Mouse (Mus musculus): Measurements from ENCODE around the gene Yrdc. TPM values are rescaled to one million over a fixed set of nuclear protein-coding genes. Genes with fewer than 3 reads are reported as not detected.

Yrdc gene
- polyA plus RNA-seq, 1 experiment from 2014 or later: 46.8 TPM

GRCm38 (mm10) chr4:124860446-124860845 is 10.0 kb downstream of the Yrdc start:
- ATAC-seq (ENCODE audit: insufficient number of reproducible peaks, low FRiP score, low TSS enrichment, low read depth) (no peak), DNase-seq (ENCODE audit: low spot score) (peak; percentile 93)
- Histone ChIP-seq H3K27me3 (ENCODE audit: control insufficient read depth, insufficient read depth, low read length) (peaks cover 31% of the 10 kb centered on the region), H3K9ac (ENCODE audit: low read length) (no peak overlapping the region), H3K4me2 (ENCODE audit: low read depth, severe bottlenecking) (no peak overlapping the region), H3K4me3 (ENCODE audit: low read depth, low read length) (no peak overlapping the region), H3K4me1 (ENCODE audit: control insufficient read depth, insufficient read depth, low read length) (peaks cover 7% of the 10 kb centered on the region), H3K27ac (replicated peaks; ENCODE audit: low read depth, low read length) (no peak overlapping the region), H3K9me3 (ENCODE audit: control insufficient read depth, low read length) (no peaks in the 10 kb centered on the region), H3K36me3 (ENCODE audit: control insufficient read depth, insufficient read depth, low read length) (no peaks in the 10 kb centered on the region)
- 13% methylated on average over 7 of the region's 7 CpGs for WGBS

GRCm38 (mm10) chr4:124861283-124862188 is 11.1 kb downstream of the Yrdc start, which contains the start of gene Maneal:
TSS of gene Maneal (minus strand) at chr4:124862171.
- peak within 1 kb of the TSS; percentile 42 for H3K4me3 ChIP-seq (ENCODE audit: low read depth, low read length)
- peak; percentile 27 for DNase-seq (ENCODE audit: low spot score)
- H3K9me3 ChIP-seq (ENCODE audit: control insufficient read depth, low read length): no peaks in the 10 kb centered on the region
- H3K27ac ChIP-seq (replicated peaks; ENCODE audit: low read depth, low read length): no peak within 1 kb of the TSS
- peaks cover 7% of the 10 kb centered on the region for H3K4me1 ChIP-seq (ENCODE audit: control insufficient read depth, insufficient read depth, low read length)
- H3K4me2 ChIP-seq (ENCODE audit: low read depth, severe bottlenecking): peak within 1 kb of the TSS; percentile 82
- H3K36me3 ChIP-seq (ENCODE audit: control insufficient read depth, insufficient read depth, low read length): no peaks in the 10 kb centered on the region
- H3K27me3 ChIP-seq (ENCODE audit: control insufficient read depth, insufficient read depth, low read length): peaks cover 31% of the 10 kb centered on the region
- peak within 1 kb of the TSS; percentile 40; the same call in 1 of the 2 replicates for H3K9ac ChIP-seq (ENCODE audit: low read length)
- 0 out of 2 replicates have a peak, but pooled peaks have one; percentile 28 for ATAC-seq (ENCODE audit: insufficient number of reproducible peaks, low FRiP score, low TSS enrichment, low read depth)
- whole genome bisulfite sequencing: 4% methylated on average over 44 of the region's 77 CpGs

- WGBS: 97% methylated on average over 1 of the region's 1 CpGs
- Histone ChIP-seq H3K4me2 (ENCODE audit: low read depth, severe bottlenecking) (no peak overlapping the region), H3K4me1 (ENCODE audit: control insufficient read depth, insufficient read depth, low read length) (no peaks in the 10 kb centered on the region), H3K36me3 (ENCODE audit: control insufficient read depth, insufficient read depth, low read length) (no peaks in the 10 kb centered on the region), H3K4me3 (ENCODE audit: low read depth, low read length) (no peak overlapping the region), H3K9ac (ENCODE audit: low read length) (no peak overlapping the region), H3K27me3 (ENCODE audit: control insufficient read depth, insufficient read depth, low read length) (no peaks in the 10 kb centered on the region), H3K9me3 (ENCODE audit: control insufficient read depth, low read length) (no peaks in the 10 kb centered on the region), H3K27ac (replicated peaks; ENCODE audit: low read depth, low read length) (no peak overlapping the region)
- ATAC-seq (ENCODE audit: insufficient number of reproducible peaks, low FRiP score, low TSS enrichment, low read depth) (no peak), DNase-seq (ENCODE audit: low spot score) (no peak)
Observed at GRCm38 (mm10) chr4:124872719-124873118, 22.2 kb downstream of the Yrdc start.

DNA sequence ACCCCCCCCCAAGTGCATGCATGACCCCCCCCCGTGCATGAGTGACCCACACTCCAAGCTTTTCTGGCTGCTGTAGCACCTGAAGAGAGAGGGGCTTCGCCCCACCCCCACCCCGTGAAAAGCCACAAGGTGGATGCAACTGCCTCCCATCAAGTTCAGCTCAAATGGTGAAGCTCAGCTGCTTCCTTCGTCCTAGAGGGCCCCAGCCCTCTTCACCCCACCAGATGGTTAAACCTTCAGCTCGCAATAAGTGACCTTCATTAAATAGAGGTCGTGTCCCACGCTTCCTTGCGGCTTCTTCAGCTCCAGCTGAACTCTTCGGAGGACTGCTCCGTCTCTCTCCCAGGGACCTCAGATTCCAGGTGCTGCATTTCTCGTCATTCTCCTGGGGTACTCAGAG is 30.1 kb downstream of the Yrdc start, which contains the start of gene Epha10:
Gene Epha10 (plus strand): TSS at position 301 of the 400 bp plus-strand sequence.
- Histone ChIP-seq H3K9ac (ENCODE audit: low read length) (no peak within 1 kb of the TSS), H3K4me1 (ENCODE audit: control insufficient read depth, insufficient read depth, low read length) (peaks cover 7% of the 10 kb centered on the region; the same call in 1 of the 2 replicates), H3K9me3 (ENCODE audit: control insufficient read depth, low read length) (no peaks in the 10 kb centered on the region), H3K27ac (replicated peaks; ENCODE audit: low read depth, low read length) (no peak within 1 kb of the TSS), H3K36me3 (ENCODE audit: control insufficient read depth, insufficient read depth, low read length) (no peaks in the 10 kb centered on the region), H3K27me3 (ENCODE audit: control insufficient read depth, insufficient read depth, low read length) (peaks cover 60% of the 10 kb centered on the region), H3K4me2 (ENCODE audit: low read depth, severe bottlenecking) (peak within 1 kb of the TSS; percentile 51), H3K4me3 (ENCODE audit: low read depth, low read length) (peak within 1 kb of the TSS; percentile 22)
- no peak for DNase-seq (ENCODE audit: low spot score)
- 8% methylated on average over 11 of the region's 11 CpGs for WGBS
- no peak for ATAC-seq (ENCODE audit: insufficient number of reproducible peaks, low FRiP score, low TSS enrichment, low read depth)

- H3K36me3 ChIP-seq (ENCODE audit: control insufficient read depth, insufficient read depth, low read length): no peaks in the 10 kb centered on the region
- ATAC-seq (ENCODE audit: insufficient number of reproducible peaks, low FRiP score, low TSS enrichment, low read depth) (peak; percentile 75), DNase-seq (ENCODE audit: low spot score) (peak; percentile 79)
- no peaks in the 10 kb centered on the region for H3K9me3 ChIP-seq (ENCODE audit: control insufficient read depth, low read length)
- peak overlapping the region; percentile 51 for H3K4me2 ChIP-seq (ENCODE audit: low read depth, severe bottlenecking)
- peaks cover 68% of the 10 kb centered on the region for H3K27me3 ChIP-seq (ENCODE audit: control insufficient read depth, insufficient read depth, low read length)
- peak overlapping the region; percentile 22 for H3K4me3 ChIP-seq (ENCODE audit: low read depth, low read length)
- under 1% methylated on average over 32 of the region's 37 CpGs for WGBS
- no peak overlapping the region for H3K27ac ChIP-seq (replicated peaks; ENCODE audit: low read depth, low read length)
- H3K4me1 ChIP-seq (ENCODE audit: control insufficient read depth, insufficient read depth, low read length): peaks cover 7% of the 10 kb centered on the region; the same call in 1 of the 2 replicates
- no peak overlapping the region for H3K9ac ChIP-seq (ENCODE audit: low read length)
Observed at GRCm38 (mm10) chr4:124881341-124881908, 30.9 kb downstream of the Yrdc start.

GRCm38 (mm10) chr4:124882151-124882729 is 31.8 kb downstream of the Yrdc start:
- no peak for ATAC-seq (ENCODE audit: insufficient number of reproducible peaks, low FRiP score, low TSS enrichment, low read depth)
- WGBS: 2% methylated on average over 35 of the region's 37 CpGs
- Histone ChIP-seq H3K27me3 (ENCODE audit: control insufficient read depth, insufficient read depth, low read length) (peaks cover 70% of the 10 kb centered on the region), H3K27ac (replicated peaks; ENCODE audit: low read depth, low read length) (no peak overlapping the region), H3K4me1 (ENCODE audit: control insufficient read depth, insufficient read depth, low read length) (peaks cover 7% of the 10 kb centered on the region; the same call in 1 of the 2 replicates), H3K4me2 (ENCODE audit: low read depth, severe bottlenecking) (no peak overlapping the region), H3K4me3 (ENCODE audit: low read depth, low read length) (peak overlapping the region; percentile 22; the same call in 1 of the 2 replicates), H3K9ac (ENCODE audit: low read length) (no peak overlapping the region), H3K36me3 (ENCODE audit: control insufficient read depth, insufficient read depth, low read length) (no peaks in the 10 kb centered on the region), H3K9me3 (ENCODE audit: control insufficient read depth, low read length) (no peaks in the 10 kb centered on the region)
- peak; percentile 84 for DNase-seq (ENCODE audit: low spot score)

DNA sequence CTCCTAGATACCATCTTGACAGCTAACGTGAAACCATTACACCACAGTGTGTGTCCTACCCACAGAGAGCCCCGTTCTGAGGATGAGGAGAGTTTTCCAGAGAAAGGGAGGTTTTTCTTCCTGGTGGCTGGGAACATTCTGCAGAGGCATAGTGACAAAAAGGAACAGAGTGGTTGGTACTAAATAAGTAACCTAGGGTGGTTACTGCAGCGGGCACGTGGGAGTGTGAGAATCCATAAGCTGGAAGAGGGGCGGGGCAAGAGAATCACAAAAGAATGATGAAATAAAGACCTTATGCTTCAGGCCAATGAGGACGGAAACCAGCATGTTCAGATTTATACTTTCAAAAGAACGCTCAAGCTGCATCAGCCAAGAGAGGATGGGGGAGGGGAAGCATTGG is 38.2 kb downstream of the Yrdc start:
- H3K4me2 ChIP-seq (ENCODE audit: low read depth, severe bottlenecking): no peak overlapping the region
- ATAC-seq (ENCODE audit: insufficient number of reproducible peaks, low FRiP score, low TSS enrichment, low read depth): no peak
- H3K27ac ChIP-seq (replicated peaks; ENCODE audit: low read depth, low read length): no peak overlapping the region
- no peak for DNase-seq (ENCODE audit: low spot score)
- H3K27me3 ChIP-seq (ENCODE audit: control insufficient read depth, insufficient read depth, low read length): peaks cover 44% of the 10 kb centered on the region
- 76% methylated on average over 7 of the region's 7 CpGs for WGBS
- H3K9me3 ChIP-seq (ENCODE audit: control insufficient read depth, low read length): no peaks in the 10 kb centered on the region
- no peak overlapping the region for H3K4me3 ChIP-seq (ENCODE audit: low read depth, low read length)
- H3K9ac ChIP-seq (ENCODE audit: low read length): no peak overlapping the region
- H3K4me1 ChIP-seq (ENCODE audit: control insufficient read depth, insufficient read depth, low read length): no peaks in the 10 kb centered on the region
- no peaks in the 10 kb centered on the region for H3K36me3 ChIP-seq (ENCODE audit: control insufficient read depth, insufficient read depth, low read length)

DNA sequence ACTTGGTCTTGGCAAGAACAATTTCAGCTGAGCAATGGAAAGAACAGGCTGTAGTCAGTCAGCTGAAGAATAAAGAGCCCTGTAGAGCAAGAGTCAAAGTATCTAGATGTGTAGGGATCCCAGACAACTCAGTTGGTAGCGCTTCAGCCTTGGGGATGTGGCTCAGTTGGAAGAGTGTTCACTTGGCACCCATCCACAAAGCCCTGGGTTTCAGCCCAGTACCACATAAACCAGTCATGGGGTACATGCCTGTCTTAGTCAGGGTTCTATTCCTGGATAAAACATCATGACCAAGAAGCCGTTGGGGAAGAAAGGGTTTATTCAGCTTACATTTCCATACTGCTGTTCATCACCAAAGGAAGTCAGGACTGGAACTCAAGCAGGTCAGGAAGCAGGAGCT is 39.5 kb downstream of the Yrdc start:
- peaks cover 6% of the 10 kb centered on the region; the same call in 1 of the 2 replicates for H3K4me1 ChIP-seq (ENCODE audit: control insufficient read depth, insufficient read depth, low read length)
- no peaks in the 10 kb centered on the region for H3K9me3 ChIP-seq (ENCODE audit: control insufficient read depth, low read length)
- H3K27me3 ChIP-seq (ENCODE audit: control insufficient read depth, insufficient read depth, low read length): peaks cover 47% of the 10 kb centered on the region
- ATAC-seq (ENCODE audit: insufficient number of reproducible peaks, low FRiP score, low TSS enrichment, low read depth): no peak
- no peak overlapping the region for H3K4me2 ChIP-seq (ENCODE audit: low read depth, severe bottlenecking)
- H3K4me3 ChIP-seq (ENCODE audit: low read depth, low read length): no peak overlapping the region
- H3K9ac ChIP-seq (ENCODE audit: low read length): no peak overlapping the region
- H3K27ac ChIP-seq (replicated peaks; ENCODE audit: low read depth, low read length): no peak overlapping the region
- WGBS: 85% methylated on average over 2 of the region's 2 CpGs
- H3K36me3 ChIP-seq (ENCODE audit: control insufficient read depth, insufficient read depth, low read length): no peaks in the 10 kb centered on the region
- no peak for DNase-seq (ENCODE audit: low spot score)

Measured in limb, embryonic 11.5 days (tissue).